Mouse (Mus musculus): ENCODE measurements around the gene Vmn1r73. TPM values are rescaled to one million over a fixed set of nuclear protein-coding genes. Genes with fewer than 3 reads are reported as not detected.

Gene Vmn1r73
- not detected in 2 replicates for polyA plus RNA-seq (2015; fragmentation: Nextera tagmentation; extraction: Ambion mirVana)

GRCm38 (mm10) chr7:11729966-11730365 is at the start of gene Vmn1r73:
Gene Vmn1r73 (plus strand): TSS chr7:11730266.
- Histone ChIP-seq H3K9ac (replicated peaks) (no peak within 1 kb of the TSS), H3K9me3 (replicated peaks) (peaks cover 13% of the 10 kb centered on the region), H3K4me3 (replicated peaks) (no peak within 1 kb of the TSS), H3K4me2 (no peak within 1 kb of the TSS), H3K27ac (replicated peaks) (no peak within 1 kb of the TSS), H3K36me3 (no peaks in the 10 kb centered on the region), H3K27me3 (replicated peaks) (no peaks in the 10 kb centered on the region), H3K4me1 (no peaks in the 10 kb centered on the region)
- 95% methylated on average over 1 of the region's 1 CpGs for WGBS
- no peak for ATAC-seq (ENCODE audit: low FRiP score)

Other genes with a start within 250 kb of the Vmn1r73 start
- gene Zscan4-ps2, start 216.0 kb upstream of the Vmn1r73 start, polyA plus RNA-seq (2015; fragmentation: Nextera tagmentation; extraction: Ambion mirVana), result not detected in 2 replicates
- not detected in 2 replicates for gene Zscan4-ps3, start 121.0 kb upstream of the Vmn1r73 start, polyA plus RNA-seq (2015; fragmentation: Nextera tagmentation; extraction: Ambion mirVana)
- not detected in 2 replicates for gene Vmn1r72, start 50.1 kb upstream of the Vmn1r73 start, polyA plus RNA-seq (2015; fragmentation: Nextera tagmentation; extraction: Ambion mirVana)
- gene Vmn1r74, start 103.7 kb downstream of the Vmn1r73 start, polyA plus RNA-seq (2015; fragmentation: Nextera tagmentation; extraction: Ambion mirVana), result not detected in 2 replicates
- gene Vmn1r75, start 144.4 kb downstream of the Vmn1r73 start, polyA plus RNA-seq (2015; fragmentation: Nextera tagmentation; extraction: Ambion mirVana), result not detected in 2 replicates
- not detected in 2 replicates for gene Vmn1r76, start 207.9 kb downstream of the Vmn1r73 start, polyA plus RNA-seq (2015; fragmentation: Nextera tagmentation; extraction: Ambion mirVana)

All from neural tube, embryonic 15.5 days (tissue).